8 mouse cellular contexts compared by ENCODE assay signal in the genomic region with DNA sequence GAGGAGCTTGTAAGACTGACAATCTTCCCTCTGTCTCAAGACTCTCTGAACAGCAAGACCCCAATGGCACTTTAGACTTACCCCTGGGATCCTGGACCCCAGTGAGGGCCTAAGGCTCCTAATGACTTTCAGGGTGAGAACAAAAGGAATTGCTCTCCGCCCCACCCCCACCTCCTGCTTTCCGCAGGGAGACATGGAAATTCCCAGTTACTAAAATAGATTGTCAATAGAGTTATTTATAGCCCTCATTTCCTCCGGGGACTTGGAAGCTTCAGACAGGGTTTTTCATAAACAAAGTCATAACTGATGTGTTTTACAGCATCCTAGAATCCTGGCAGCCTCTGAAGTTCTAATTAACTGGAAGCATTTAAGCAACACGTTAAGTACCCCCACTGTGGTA. TPM values are rescaled to one million over a fixed set of nuclear protein-coding genes. Genes with fewer than 3 reads are reported as not detected.
DNase-seq lines count a peak whose midpoint lies in the region; ATAC-seq lines count a peak whose summit lies in the region.

No protein-coding gene starts in this region.

- no peak overlapping the region for H3K4me3 ChIP-seq in liver, embryonic 11.5 days (ENCODE audit: low read depth, low read length)

- H3K9me3 ChIP-seq in liver, embryonic 11.5 days (ENCODE audit: control insufficient read depth, low read length) = no peaks in the 10 kb centered on the region

- no peaks in the 10 kb centered on the region for H3K27me3 ChIP-seq in liver, embryonic 11.5 days (replicated peaks; ENCODE audit: control insufficient read depth, insufficient read depth, low read length)

- no peaks in the 10 kb centered on the region for H3K36me3 ChIP-seq in liver, embryonic 11.5 days (ENCODE audit: control insufficient read depth, insufficient read depth, low read length)

- 46% methylated on average over 4 of the region's 4 CpGs for WGBS in liver, embryonic 11.5 days

- no peak overlapping the region for H3K27ac ChIP-seq in liver, embryonic 11.5 days (ENCODE audit: low read depth, low read length)

- H3K9ac ChIP-seq in liver, embryonic 11.5 days (ENCODE audit: low read depth, low read length) = no peak overlapping the region

- no peak for DNase-seq in frontal cortex, postnatal 14 days (ENCODE audit: low spot score in 2 of 2)
- DNase-seq in embryo, embryonic 9.5 days (ENCODE audit: extremely low spot score) = peak; percentile 41
- DNase-seq in heart, postnatal 14 days = peak; percentile 75 to 77
- DNase-seq in liver, embryonic 11.5 days (ENCODE audit: low spot score) = peak; percentile 33
- DNase-seq in left cerebral cortex, adult 11 months (ENCODE audit: low spot score) = no peak
- no peak for DNase-seq in right cerebral cortex, postnatal 36 days (ENCODE audit: low spot score in 2 of 2)

- ATAC-seq in frontal cortex, adult (ENCODE audit: low TSS enrichment) = 0 out of 2 replicates have a peak, but pooled peaks have one; percentile 41
- no peak for ATAC-seq in liver, embryonic 11.5 days (replicated peaks; ENCODE audit: low FRiP score)
- no peak for ATAC-seq in CD4-positive, CD25-positive, alpha-beta regulatory T cell, adult 4 months

- H3K4me2 ChIP-seq in liver, embryonic 11.5 days = no peak overlapping the region

- peaks cover 35% of the 10 kb centered on the region for H3K4me1 ChIP-seq in liver, embryonic 11.5 days (replicated peaks; ENCODE audit: control insufficient read depth, insufficient read depth, low read length)

- intact Hi-C loops in heart, postnatal 14 days (cut with DNase I) = no loop called here

RNA-seq across cellular contexts. Expression of a gene that starts 51.4 kb away (rescaled TPM):
- total RNA-seq in heart, postnatal 14 days (2021) = 10 to 100 TPM; 27.3 to 30.8 TPM
- polyA plus RNA-seq in liver, embryonic 11.5 days (2014; fragmentation: Nextera tagmentation; extraction: Ambion mirVana) = 7.6 and 8.0 TPM in 2 replicates
- 10 to 100 TPM in 1 of 2 experiments, 1 to 10 TPM in 1; 6.3 to 12.6 TPM for polyA plus RNA-seq in CD4-positive, CD25-positive, alpha-beta regulatory T cell, adult 4 months (2017; shearing (Covaris generic))

RNA-seq across cellular contexts. Expression of a gene that starts 59.9 kb away (rescaled TPM):
- not detected for total RNA-seq in heart, postnatal 14 days (2021)
- polyA plus RNA-seq in liver, embryonic 11.5 days (2014; fragmentation: Nextera tagmentation; extraction: Ambion mirVana) = not detected in 2 replicates
- polyA plus RNA-seq in CD4-positive, CD25-positive, alpha-beta regulatory T cell, adult 4 months (2017; shearing (Covaris generic)) = 10 to 100 TPM; 17.0 to 22.2 TPM

Comparison
In these comparisons a context has a peak if more than half of its experiments do, and no peak if none do; other contexts are left out.
1. DNase-seq: peak in embryo, embryonic 9.5 days (single experiment), heart, postnatal 14 days (2 of 2) and liver, embryonic 11.5 days (single experiment); none in frontal cortex, postnatal 14 days (0 of 2), left cerebral cortex, adult 11 months (single experiment) and right cerebral cortex, postnatal 36 days (0 of 2).
2. RNA of a gene that starts 59.9 kb away (polyA plus RNA-seq): 17.0 to 22.2 TPM in CD4-positive, CD25-positive, alpha-beta regulatory T cell, adult 4 months; not detected in liver, embryonic 11.5 days; every median in the first group is over 10 times any median in the second.